Mouse (Mus musculus) C2C12 (cell line): Measurements from ENCODE around the gene Cacna1g.

Experiments used
- CTCF ChIP-seq: IDR thresholded peaks from one replicate; pipeline ENCODE4 v1.5.1; 2011; ENCODE audit not compliant: control insufficient read depth, insufficient read depth, insufficient read length
- USF1 ChIP-seq: IDR thresholded peaks from one replicate; pipeline ENCODE4 v1.6.1; 2011; ENCODE audit warnings: low read depth, mild to moderate bottlenecking, control low read depth, moderate library complexity

DNA sequence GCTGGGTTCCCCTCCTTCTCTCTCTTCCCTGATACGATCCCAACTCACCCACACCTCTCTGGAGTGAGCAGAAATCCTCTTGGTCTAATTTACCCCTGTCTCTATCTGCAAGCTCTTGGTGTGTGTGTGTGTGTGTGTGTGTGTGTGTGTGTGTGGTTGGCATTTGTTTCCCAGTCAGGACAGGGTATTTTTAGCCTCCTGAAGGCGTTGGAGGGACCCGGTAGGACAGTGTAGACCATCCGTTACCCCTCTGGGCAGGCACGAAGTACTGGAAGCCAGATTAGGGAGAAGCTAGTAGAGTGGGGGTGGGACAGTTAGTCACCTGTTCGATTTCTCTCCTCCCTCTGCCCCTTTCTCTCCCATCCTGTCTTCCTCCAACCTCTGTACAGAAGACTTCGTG, 79.9 kb downstream of the Cacna1g start:
- TF ChIP-seq CTCF (no peak), USF1 (no peak)
